Mouse (Mus musculus): ENCODE results near the gene Pecam1. TPM values are rescaled to one million over a fixed set of nuclear protein-coding genes. Genes with fewer than 3 reads are reported as not detected.
A peak's percentile ranks its signal among the peaks of the same experiment; 100 is the strongest.

Pecam1 gene
- polyA plus RNA-seq, 1 experiment from 2014 or later, result 20.6 TPM

DNA sequence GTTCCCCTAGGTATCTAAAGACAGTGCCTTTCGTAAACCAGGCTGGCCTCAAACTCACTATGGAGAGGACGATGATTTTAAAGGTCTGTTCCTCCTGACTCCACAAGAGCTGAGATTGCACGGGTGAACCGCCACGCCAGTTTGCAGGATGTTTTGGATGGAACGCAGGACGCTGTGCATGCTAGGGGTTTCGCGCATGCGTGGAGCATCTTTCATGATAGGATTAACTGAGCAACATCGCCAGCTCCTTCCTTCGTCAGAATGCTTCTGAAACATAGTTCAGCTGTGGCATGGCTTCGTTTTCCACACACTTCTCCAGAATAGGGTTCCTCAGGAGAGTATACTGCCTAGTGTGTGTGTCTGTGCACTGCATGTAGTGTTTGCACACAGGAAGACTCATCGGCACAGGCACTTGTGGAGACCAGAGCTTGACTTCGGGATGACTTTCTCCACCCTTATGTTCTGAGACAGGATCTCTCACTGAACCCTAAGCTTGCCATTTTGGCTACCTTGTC, 26.8 kb downstream of the Pecam1 start:
- WGBS, result 78% methylated on average over 15 of the region's 15 CpGs
- Histone ChIP-seq H3K4me1 (replicated peaks) (peaks cover 19% of the 10 kb centered on the region), H3K27ac (replicated peaks) (no peak overlapping the region), H3K4me3 (no peak overlapping the region), H3K36me3 (no peaks in the 10 kb centered on the region), H3K4me2 (0 out of 2 replicates have a peak overlapping the region, but pooled peaks have one; percentile 6), H3K27me3 (no peaks in the 10 kb centered on the region), H3K9me3 (no peaks in the 10 kb centered on the region), H3K9ac (no peak overlapping the region)
- ATAC-seq (ENCODE audit: low read depth), result no peak

DNA sequence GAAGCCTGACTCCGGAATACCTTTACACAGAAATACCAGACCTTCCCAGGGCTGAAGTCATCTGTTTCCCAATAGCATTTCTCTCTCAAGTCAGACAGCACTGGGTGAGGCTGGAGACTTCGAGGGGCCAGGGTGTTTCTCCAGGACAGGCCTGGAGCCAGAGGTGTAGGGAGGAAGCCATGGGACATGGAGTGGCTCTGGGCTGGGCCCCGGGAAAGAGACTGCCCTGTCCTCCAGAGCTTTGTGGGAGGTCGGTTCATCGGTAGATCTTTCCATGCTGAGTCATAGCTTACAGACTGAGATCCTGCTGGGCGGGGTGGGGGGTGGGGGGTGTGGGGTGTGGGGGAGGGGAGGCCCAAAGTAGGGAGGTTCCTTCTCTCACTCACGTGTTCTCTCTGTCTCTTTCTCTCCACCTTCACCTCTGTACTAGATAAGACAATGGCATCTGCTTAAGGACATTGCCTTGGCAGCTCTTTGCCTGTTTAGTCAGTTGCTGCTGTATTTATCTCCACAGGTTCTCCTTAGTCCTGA, 27.5 kb downstream of the Pecam1 start:
- peaks cover 12% of the 10 kb centered on the region for H3K4me1 ChIP-seq (replicated peaks)
- no peaks in the 10 kb centered on the region for H3K27me3 ChIP-seq
- ATAC-seq (ENCODE audit: low read depth), result peak; percentile 47; the same call in 1 of the 2 replicates
- H3K4me3 ChIP-seq, result no peak overlapping the region
- WGBS, result 4% methylated on average over 6 of the region's 7 CpGs
- no peaks in the 10 kb centered on the region for H3K9me3 ChIP-seq
- H3K27ac ChIP-seq (replicated peaks), result no peak overlapping the region
- no peaks in the 10 kb centered on the region for H3K36me3 ChIP-seq
- no peak overlapping the region for H3K9ac ChIP-seq
- no peak overlapping the region for H3K4me2 ChIP-seq

DNA sequence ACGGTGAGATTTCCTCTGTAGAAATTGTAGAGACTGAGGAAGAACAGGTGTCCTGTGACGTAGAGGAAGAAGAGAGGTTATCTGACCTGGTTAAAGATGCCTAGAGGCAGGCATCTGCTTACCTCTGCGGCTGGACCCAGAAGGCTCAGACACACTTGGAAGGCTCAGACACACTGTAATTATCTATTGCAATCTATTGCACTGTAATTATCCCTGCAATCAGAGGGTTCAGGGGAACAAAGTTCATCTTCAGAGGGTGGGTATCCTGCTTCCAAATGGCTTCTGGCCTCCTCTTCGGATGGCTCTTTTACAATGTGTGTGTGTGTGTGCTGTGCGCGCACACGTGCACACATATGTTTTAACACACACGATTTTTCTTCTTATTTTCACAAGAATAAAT, 30.0 kb downstream of the Pecam1 start:
- H3K36me3 ChIP-seq, result no peaks in the 10 kb centered on the region
- H3K27me3 ChIP-seq, result no peaks in the 10 kb centered on the region
- peaks cover 6% of the 10 kb centered on the region; the same call in 1 of the 2 replicates for H3K4me1 ChIP-seq (replicated peaks)
- H3K27ac ChIP-seq (replicated peaks), result no peak overlapping the region
- 88% methylated on average over 8 of the region's 8 CpGs for WGBS
- ATAC-seq (ENCODE audit: low read depth), result no peak
- H3K9ac ChIP-seq, result no peak overlapping the region
- no peak overlapping the region for H3K4me2 ChIP-seq
- H3K4me3 ChIP-seq, result no peak overlapping the region
- no peaks in the 10 kb centered on the region for H3K9me3 ChIP-seq

DNA sequence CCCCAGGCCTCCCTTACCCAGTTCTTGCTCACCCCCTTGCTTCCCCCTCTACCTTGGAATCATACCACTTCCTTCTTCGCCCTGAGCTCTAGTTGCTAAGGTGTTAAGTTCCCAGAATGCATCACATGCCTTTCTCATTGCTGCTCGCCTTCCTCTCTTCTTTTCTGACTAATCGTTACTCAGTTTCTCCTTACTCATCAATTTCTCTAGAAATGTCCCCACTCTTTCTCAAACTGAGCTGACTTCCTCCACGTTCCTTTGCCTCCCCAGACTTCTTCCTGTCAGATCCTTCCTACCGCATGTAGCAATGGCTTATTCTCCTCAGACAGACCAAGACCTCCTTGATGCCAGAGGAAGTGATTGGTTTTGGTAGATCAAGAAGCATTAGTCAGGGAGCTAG, 33.9 kb downstream of the Pecam1 start:
- Histone ChIP-seq H3K27me3 (no peaks in the 10 kb centered on the region), H3K36me3 (no peaks in the 10 kb centered on the region), H3K4me2 (no peak overlapping the region), H3K9ac (no peak overlapping the region), H3K4me1 (replicated peaks) (no peaks in the 10 kb centered on the region), H3K4me3 (no peak overlapping the region), H3K9me3 (no peaks in the 10 kb centered on the region), H3K27ac (replicated peaks) (no peak overlapping the region)
- ATAC-seq (ENCODE audit: low read depth), result no peak
- WGBS, result 83% methylated on average over 5 of the region's 5 CpGs

DNA sequence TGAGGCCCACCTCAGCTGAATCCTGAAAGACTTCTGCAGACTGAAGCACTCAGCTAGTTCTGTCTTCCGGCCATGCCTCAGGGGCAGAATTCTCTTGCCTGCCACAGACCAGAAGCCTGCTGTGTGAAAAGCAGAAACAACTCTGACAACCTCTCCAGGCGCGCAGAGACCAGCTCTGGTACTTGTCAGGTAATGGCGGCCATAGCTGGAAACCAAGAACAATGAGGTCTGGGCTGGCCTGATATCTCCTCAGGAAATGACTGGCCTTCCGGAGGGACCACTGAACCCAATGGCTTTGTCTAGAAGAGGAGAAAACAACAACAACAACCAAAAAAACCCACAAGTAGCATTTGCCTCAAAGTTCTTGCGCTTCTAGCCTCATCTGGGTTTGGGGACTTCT, 35.4 kb downstream of the Pecam1 start:
- no peak overlapping the region for H3K9ac ChIP-seq
- ATAC-seq (ENCODE audit: low read depth), result no peak
- no peaks in the 10 kb centered on the region for H3K27me3 ChIP-seq
- no peak overlapping the region; the same call in 1 of the 2 replicates for H3K4me3 ChIP-seq
- H3K4me1 ChIP-seq (replicated peaks), result no peaks in the 10 kb centered on the region
- H3K36me3 ChIP-seq, result no peaks in the 10 kb centered on the region
- no peak overlapping the region for H3K4me2 ChIP-seq
- WGBS, result 86% methylated on average over 6 of the region's 6 CpGs
- H3K9me3 ChIP-seq, result no peaks in the 10 kb centered on the region
- H3K27ac ChIP-seq (replicated peaks), result peak overlapping the region; percentile 28; the same call in 1 of the 2 replicates

DNA sequence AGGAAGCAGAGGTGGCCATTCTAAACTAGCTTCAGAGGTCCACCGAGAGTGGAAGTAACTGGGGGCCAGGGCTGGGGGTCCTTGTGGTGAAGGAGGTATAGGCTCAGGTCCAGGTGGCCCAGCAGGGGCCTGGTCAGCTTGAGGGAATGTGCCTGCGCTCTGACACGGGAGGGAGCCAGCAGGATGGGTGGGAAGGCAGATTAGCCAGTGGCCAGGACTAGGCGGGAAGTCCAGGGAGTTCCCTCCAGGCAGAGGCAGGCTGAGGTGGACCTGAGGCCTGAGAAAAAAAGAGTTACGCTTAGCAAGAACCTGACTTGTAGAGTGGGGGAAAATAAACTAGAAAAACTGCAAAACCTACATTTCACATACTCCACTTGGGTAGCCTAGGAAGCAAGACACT, 39.6 kb downstream of the Pecam1 start:
- Histone ChIP-seq H3K4me2 (no peak overlapping the region), H3K4me3 (no peak overlapping the region), H3K27ac (replicated peaks) (no peak overlapping the region), H3K36me3 (no peaks in the 10 kb centered on the region), H3K9me3 (no peaks in the 10 kb centered on the region), H3K4me1 (replicated peaks) (peaks cover 8% of the 10 kb centered on the region), H3K27me3 (no peaks in the 10 kb centered on the region), H3K9ac (no peak overlapping the region)
- 76% methylated on average over 5 of the region's 5 CpGs for WGBS
- no peak for ATAC-seq (ENCODE audit: low read depth)

DNA sequence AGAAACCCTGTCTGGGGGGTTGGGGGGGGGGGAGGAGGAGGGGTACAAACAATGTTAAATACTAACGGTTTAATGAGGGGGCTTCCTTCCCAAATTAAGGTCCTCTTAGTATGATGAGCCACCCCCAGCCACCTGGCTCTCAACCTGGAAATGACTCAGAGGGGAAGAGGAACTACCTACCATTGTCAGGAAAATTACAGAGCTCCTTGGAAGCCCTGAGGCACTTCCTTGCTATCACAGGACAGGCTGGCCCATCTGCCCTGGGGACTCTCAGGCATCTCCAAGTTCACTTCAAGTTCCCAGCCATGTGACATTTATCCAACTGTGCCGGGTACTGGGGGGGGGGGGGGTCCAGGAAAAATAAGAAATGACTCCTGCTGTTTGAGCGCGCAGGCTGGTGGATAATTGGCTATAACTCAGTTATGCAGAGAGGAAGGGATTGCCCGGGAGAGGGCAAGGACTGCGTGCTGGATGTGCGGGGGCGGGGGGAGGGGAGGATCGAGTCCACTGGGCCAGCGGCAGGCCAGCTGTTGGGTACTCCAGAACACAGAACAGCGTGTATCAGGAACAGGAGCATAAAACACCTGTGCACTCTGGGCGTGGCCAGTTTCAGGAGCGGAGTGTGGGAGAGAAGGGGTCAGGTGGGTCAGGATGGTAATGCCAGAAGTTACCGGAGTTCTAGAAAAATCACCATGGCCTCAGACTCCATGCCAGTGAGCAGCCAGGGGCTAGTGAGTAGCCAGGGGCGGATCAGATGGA, 41.0 kb downstream of the Pecam1 start:
- WGBS, result 32% methylated on average over 15 of the region's 15 CpGs
- Histone ChIP-seq H3K9me3 (no peaks in the 10 kb centered on the region), H3K4me1 (replicated peaks) (peaks cover 8% of the 10 kb centered on the region), H3K4me3 (no peak overlapping the region), H3K36me3 (no peaks in the 10 kb centered on the region), H3K9ac (no peak overlapping the region), H3K27ac (replicated peaks) (no peak overlapping the region), H3K4me2 (no peak overlapping the region), H3K27me3 (no peaks in the 10 kb centered on the region)
- no peak for ATAC-seq (ENCODE audit: low read depth)

DNA sequence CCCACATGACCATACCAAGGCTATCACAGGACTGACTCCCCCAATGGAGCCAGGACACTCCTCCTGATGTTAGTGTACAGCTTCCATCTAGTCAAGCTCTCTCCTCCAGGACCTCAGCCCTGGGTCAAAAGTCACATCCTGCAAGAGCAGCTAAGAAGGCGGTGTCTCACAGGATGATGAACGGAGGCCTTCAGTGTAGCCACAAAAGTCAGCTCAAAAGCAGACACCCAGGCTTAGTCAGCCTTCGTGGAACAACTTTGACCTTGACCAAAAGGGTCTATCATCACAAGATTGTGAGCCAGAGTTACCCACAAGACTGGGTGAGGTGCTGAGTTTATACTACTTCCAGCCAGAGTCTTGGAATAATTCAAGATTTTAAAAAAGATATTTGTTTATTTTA, 42.6 kb downstream of the Pecam1 start:
- H3K9ac ChIP-seq, result no peak overlapping the region
- H3K4me1 ChIP-seq (replicated peaks), result peaks cover 8% of the 10 kb centered on the region
- H3K27me3 ChIP-seq, result no peaks in the 10 kb centered on the region
- no peak overlapping the region for H3K4me2 ChIP-seq
- no peak for ATAC-seq (ENCODE audit: low read depth)
- H3K36me3 ChIP-seq, result no peaks in the 10 kb centered on the region
- H3K9me3 ChIP-seq, result no peaks in the 10 kb centered on the region
- no peak overlapping the region for H3K4me3 ChIP-seq
- H3K27ac ChIP-seq (replicated peaks), result no peak overlapping the region
- 70% methylated on average over 3 of the region's 3 CpGs for WGBS

DNA sequence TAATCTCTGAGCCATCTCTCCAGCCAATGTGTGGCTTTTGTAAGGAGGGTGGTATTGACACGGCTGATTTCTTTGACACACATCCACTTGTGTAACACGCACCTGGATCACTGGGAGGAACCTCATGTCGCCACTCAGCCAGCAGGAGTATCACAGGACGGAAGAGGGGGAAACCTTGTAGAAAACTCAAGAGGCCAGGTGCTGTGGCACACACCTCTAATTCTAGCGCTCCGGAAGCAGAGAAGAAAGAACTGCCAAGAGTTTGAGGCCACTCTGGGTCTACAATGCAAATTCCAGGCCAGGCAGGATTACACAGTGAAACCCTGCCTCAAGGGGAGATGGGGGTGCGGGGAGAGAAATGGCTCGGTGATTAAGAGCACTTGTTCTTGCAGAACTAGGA, 43.3 kb downstream of the Pecam1 start:
- H3K27ac ChIP-seq (replicated peaks), result no peak overlapping the region
- H3K4me1 ChIP-seq (replicated peaks), result peaks cover 8% of the 10 kb centered on the region
- H3K9ac ChIP-seq, result no peak overlapping the region
- WGBS, result 84% methylated on average over 8 of the region's 8 CpGs
- no peak overlapping the region for H3K4me2 ChIP-seq
- no peak overlapping the region for H3K4me3 ChIP-seq
- no peak for ATAC-seq (ENCODE audit: low read depth)
- no peaks in the 10 kb centered on the region for H3K27me3 ChIP-seq
- no peaks in the 10 kb centered on the region for H3K36me3 ChIP-seq
- no peaks in the 10 kb centered on the region for H3K9me3 ChIP-seq

DNA sequence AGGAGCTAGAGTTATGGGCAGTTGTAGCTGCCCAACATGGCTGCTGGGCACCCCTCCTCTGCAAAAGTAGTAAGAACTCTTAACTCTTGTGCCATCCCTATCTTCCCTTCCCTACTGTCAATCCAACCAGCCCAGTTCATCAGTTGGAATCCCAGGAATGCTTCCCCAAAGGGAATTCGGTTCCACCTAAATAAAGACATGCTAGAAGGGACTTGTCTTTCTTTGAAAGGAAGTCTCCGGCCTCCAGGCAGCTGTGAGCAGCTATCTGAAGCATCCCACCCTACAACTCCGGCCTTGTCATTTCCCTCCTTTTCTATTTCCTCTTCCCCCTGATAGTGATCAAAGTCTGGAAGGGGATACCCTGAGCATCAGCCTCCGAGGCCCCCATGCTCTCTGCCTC, 44.2 kb downstream of the Pecam1 start:
- no peak for ATAC-seq (ENCODE audit: low read depth)
- H3K4me2 ChIP-seq, result no peak overlapping the region
- H3K27me3 ChIP-seq, result no peaks in the 10 kb centered on the region
- no peaks in the 10 kb centered on the region for H3K9me3 ChIP-seq
- WGBS, result 72% methylated on average over 4 of the region's 4 CpGs
- no peak overlapping the region for H3K27ac ChIP-seq (replicated peaks)
- H3K4me3 ChIP-seq, result no peak overlapping the region
- H3K36me3 ChIP-seq, result no peaks in the 10 kb centered on the region
- no peak overlapping the region for H3K9ac ChIP-seq
- H3K4me1 ChIP-seq (replicated peaks), result peaks cover 8% of the 10 kb centered on the region

DNA sequence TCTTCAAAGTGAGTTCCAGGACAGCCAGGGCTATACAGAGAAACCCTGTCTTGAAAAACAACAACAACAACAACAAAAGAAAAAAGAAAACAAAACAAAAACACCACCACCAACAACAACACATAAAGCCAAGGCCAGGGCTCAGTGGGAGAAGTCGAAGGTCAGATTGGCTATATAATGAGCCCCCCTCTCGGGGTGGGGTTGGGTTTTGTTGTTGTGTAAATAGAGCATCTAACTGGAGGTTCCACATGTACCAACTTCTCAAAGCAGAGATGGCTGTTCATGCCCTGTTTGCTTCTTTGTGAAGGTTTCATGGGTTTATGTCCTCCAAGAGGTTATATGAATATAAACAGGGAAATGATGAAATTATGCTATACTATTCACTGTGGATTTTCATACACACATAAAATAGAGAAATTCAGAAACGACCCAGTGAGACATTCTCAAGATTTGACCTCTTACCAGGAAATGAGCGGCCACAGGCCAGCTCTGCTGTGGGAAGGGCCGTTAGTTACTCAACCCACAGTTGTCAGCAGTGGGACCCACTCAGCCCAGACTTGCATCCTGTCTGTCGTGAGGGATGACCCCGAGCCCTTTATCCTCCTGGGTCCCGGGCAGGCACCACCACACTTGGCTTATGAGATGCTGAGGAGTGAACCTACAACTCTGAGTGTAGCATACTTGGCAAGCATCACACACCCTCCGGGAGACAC, 45.9 kb downstream of the Pecam1 start:
- WGBS, result 69% methylated on average over 9 of the region's 9 CpGs
- Histone ChIP-seq H3K27ac (replicated peaks) (no peak overlapping the region), H3K27me3 (no peaks in the 10 kb centered on the region), H3K4me3 (no peak overlapping the region), H3K4me1 (replicated peaks) (peaks cover 4% of the 10 kb centered on the region), H3K36me3 (no peaks in the 10 kb centered on the region), H3K4me2 (no peak overlapping the region), H3K9me3 (no peaks in the 10 kb centered on the region), H3K9ac (no peak overlapping the region)
- ATAC-seq (ENCODE audit: low read depth), result no peak

DNA sequence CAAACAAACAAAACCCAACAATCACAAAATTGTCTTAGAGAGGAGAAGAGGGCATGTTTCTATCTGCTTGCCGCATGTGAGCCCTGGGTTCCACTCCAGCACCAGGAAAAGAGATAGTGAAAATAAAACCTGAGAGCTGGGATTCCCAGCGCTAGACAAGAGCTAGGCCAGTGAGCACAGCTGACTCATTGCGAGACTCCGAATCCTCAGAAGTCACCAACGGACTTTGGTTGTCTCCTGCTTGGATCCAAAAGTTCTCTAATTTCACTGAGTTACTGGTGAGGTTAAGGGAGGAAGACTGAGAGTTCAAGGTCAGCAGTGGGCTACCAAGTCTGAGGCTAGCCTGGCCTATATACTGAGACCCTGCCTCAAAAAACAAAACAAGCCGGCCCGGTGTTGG, 46.5 kb downstream of the Pecam1 start:
- Histone ChIP-seq H3K9me3 (no peaks in the 10 kb centered on the region), H3K9ac (no peak overlapping the region), H3K4me1 (replicated peaks) (no peaks in the 10 kb centered on the region), H3K4me3 (no peak overlapping the region), H3K4me2 (no peak overlapping the region), H3K27ac (replicated peaks) (no peak overlapping the region), H3K27me3 (no peaks in the 10 kb centered on the region), H3K36me3 (no peaks in the 10 kb centered on the region)
- no peak for ATAC-seq (ENCODE audit: low read depth)
- WGBS, result 92% methylated on average over 7 of the region's 7 CpGs

All from neural tube, embryonic 13.5 days (tissue).